Mouse (Mus musculus) forebrain, embryonic 14.5 days (tissue): ENCODE data around the gene Zfp28. TPM values are rescaled to one million over a fixed set of nuclear protein-coding genes. Genes with fewer than 3 reads are reported as not detected.
A peak's percentile ranks its signal among the peaks of the same experiment; 100 is the strongest.

Experiments used
- ATAC-seq: fragments of 200-750 bp; cut with Nextera tagmentation; 2 replicates; pipeline ENCODE4 v1.8.0; 2017; ENCODE audit warnings: mild to moderate bottlenecking, moderate library complexity
- DNase-seq: peaks from one replicate; pipeline ENCODE4 v3.0.0-alpha.2; 2015; ENCODE audit warnings: low spot score
- H3K27ac ChIP-seq: fragments of 300-500 bp; sonication (generic); 2 replicates; pipeline ENCODE4 v1.5.1; 2014; ENCODE audit warnings: low read depth, mild to moderate bottlenecking, control low read depth, low read length, moderate library complexity
- H3K27me3 ChIP-seq: fragments of 300-500 bp; sonication (generic); replicated peaks from 2 replicates; pipeline ENCODE4 v1.6.1; 2014; ENCODE audit warnings: low read length, control low read depth, mixed read lengths; ENCODE audit not compliant: control insufficient read depth, insufficient read depth
- H3K36me3 ChIP-seq: fragments of 300-500 bp; sonication (generic); 2 replicates; pipeline ENCODE4 v1.6.1; 2014; ENCODE audit warnings: low read length, control low read depth; ENCODE audit not compliant: control insufficient read depth, insufficient read depth
- H3K4me1 ChIP-seq: fragments of 300-500 bp; sonication (generic); 2 replicates; pipeline ENCODE4 v1.6.1; 2014; ENCODE audit warnings: antibody characterized with exemption, low read length, control low read depth; ENCODE audit not compliant: control insufficient read depth, insufficient read depth
- H3K4me2 ChIP-seq: fragments of 300-500 bp; sonication (generic); 2 replicates; pipeline ENCODE4 v1.6.1; 2014; ENCODE audit warnings: mild to moderate bottlenecking, control low read depth, low read length
- H3K4me3 ChIP-seq: fragments of 300-500 bp; sonication (generic); 2 replicates; pipeline ENCODE4 v1.5.1; 2014; ENCODE audit warnings: low read depth, low read length, control low read depth
- H3K9ac ChIP-seq: fragments of 300-500 bp; sonication (generic); 2 replicates; pipeline ENCODE4 v1.6.1; 2014; ENCODE audit warnings: mild to moderate bottlenecking, low read length, control low read depth, moderate library complexity
- H3K9me3 ChIP-seq: fragments of 300-500 bp; sonication (generic); replicated peaks from 2 replicates; pipeline ENCODE4 v1.6.1; 2016; ENCODE audit warnings: low read length, control low read depth, mixed read lengths; ENCODE audit not compliant: control insufficient read depth
- WGBS: fragments of 180-500 bp; shearing (Covaris S2); extraction: QIAGEN DNeasy Blood & Tissue Kit; methylation state at CpG from one replicate; pipeline ENCODE4 v1.1.7; 2014; 5-methylcytosine and 5-hydroxymethylcytosine counted together
- polyA plus RNA-seq: library from polyadenylated mRNA; unstranded; fragments of >200 nt; fragmentation: Nextera tagmentation; extraction: Ambion mirVana; gene quantifications from 2 replicates; pipeline ENCODE4 v1.2.1, GENCODE M21; 2014

Zfp28 gene
- 15.8 and 18.4 TPM in 2 replicates for polyA plus RNA-seq

DNA sequence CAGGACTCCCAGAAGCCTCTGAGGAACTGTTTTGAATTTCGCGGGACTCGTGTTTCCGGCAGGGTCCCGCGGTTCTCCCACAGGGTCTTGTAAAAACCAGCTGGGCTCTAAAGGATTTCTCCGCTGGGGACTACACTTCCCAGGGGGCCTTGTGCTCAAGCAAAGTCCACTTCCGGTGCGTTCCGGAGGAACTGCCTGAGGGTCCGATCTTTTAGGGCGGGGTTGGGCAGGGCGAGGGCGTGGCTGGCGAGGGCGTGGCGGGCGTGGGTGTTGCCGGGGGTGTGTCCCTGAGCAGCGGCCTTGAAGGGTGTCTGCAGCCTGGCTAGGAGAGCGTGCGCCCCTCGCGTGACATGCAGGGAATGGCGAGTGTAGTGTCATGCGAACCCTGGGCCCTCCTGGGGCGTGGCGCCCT lies at the start of gene Zfp28:
TSS of gene Zfp28 (plus strand) at position 252 of the 412 bp plus-strand sequence.
- DNase-seq (peak; percentile 99), ATAC-seq (peak; percentile 98)
- Histone ChIP-seq H3K27me3 (no peaks in the 10 kb centered on the region), H3K4me1 (0 out of 2 replicates have a peak, but pooled peaks cover 3% of the 10 kb centered on the region), H3K4me3 (peak within 1 kb of the TSS; percentile 68), H3K27ac (no peak within 1 kb of the TSS), H3K36me3 (0 out of 2 replicates have a peak, but pooled peaks cover 9% of the 10 kb centered on the region), H3K4me2 (peak within 1 kb of the TSS; percentile 87), H3K9ac (peak within 1 kb of the TSS; percentile 76), H3K9me3 (no peaks in the 10 kb centered on the region)
- 0% methylated on average over 27 of the region's 28 CpGs for WGBS

DNA sequence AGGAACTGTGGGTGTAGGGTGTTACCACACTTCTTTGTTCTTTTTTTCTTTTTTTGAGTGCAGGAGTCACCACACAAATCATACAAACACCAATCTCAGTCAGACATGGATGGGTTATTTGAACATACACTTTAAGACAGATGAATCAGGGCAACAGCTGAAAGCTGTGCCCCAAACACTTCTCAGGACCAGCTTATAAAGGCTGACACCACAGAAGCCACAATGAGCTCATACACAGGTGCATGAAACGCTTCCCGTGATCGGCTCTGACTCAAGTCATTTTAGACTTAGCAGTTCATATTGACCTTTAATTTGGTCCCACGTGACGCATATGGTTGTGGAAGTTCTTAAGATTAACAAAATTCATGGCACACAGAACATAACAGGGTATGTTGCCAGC lies 43.2 kb upstream of the Zfp28 start:
- 81% methylated on average over 5 of the region's 5 CpGs for WGBS
- H3K27me3 ChIP-seq: no peaks in the 10 kb centered on the region
- H3K9me3 ChIP-seq: no peaks in the 10 kb centered on the region
- no peaks in the 10 kb centered on the region for H3K36me3 ChIP-seq
- no peak overlapping the region for H3K4me2 ChIP-seq
- no peak for ATAC-seq
- DNase-seq: no peak
- no peak overlapping the region for H3K9ac ChIP-seq
- no peaks in the 10 kb centered on the region for H3K4me1 ChIP-seq
- no peak overlapping the region for H3K27ac ChIP-seq
- H3K4me3 ChIP-seq: no peak overlapping the region

DNA sequence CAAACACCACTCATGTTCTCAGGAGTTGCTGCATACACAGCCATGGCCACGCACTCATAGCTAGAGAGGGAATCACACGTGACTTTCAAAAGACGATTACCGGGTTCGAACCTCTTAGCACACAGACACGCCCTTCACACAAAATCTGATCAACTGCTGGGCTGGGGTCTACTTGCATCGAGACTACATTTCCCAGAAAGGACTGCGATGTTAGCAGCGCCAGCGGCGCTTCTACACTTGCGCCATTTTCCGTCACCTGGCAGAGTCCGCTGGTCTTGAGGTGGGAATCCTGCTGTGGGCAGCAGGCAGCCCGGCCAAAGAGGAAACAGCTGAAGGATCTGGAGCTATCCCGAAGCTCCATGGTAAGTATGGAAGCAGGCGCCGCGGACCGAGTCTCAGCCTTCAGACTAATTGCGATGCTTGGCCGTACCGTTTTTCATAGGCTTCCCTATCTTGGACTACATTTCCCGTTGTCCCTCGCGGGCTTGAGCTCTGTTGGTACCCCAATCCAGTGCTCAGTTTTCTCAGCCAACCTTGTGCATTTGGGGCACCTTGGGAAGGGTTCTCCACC lies 39.5 kb upstream of the Zfp28 start, which contains the start of gene Gm3854:
TSS of gene Gm3854 (plus strand) at position 259 of the 571 bp plus-strand sequence.
- no peaks in the 10 kb centered on the region for H3K4me1 ChIP-seq
- under 1% methylated on average over 26 of the region's 26 CpGs for WGBS
- peak within 1 kb of the TSS; percentile 34; the same call in 1 of the 2 replicates for H3K27ac ChIP-seq
- H3K9me3 ChIP-seq: no peaks in the 10 kb centered on the region
- H3K4me2 ChIP-seq: peak within 1 kb of the TSS; percentile 40
- DNase-seq (peak; percentile 95), ATAC-seq (peak; percentile 95)
- H3K4me3 ChIP-seq: peak within 1 kb of the TSS; percentile 44
- H3K27me3 ChIP-seq: no peaks in the 10 kb centered on the region
- H3K9ac ChIP-seq: peak within 1 kb of the TSS; percentile 53; the same call in 1 of the 2 replicates
- H3K36me3 ChIP-seq: no peaks in the 10 kb centered on the region

DNA sequence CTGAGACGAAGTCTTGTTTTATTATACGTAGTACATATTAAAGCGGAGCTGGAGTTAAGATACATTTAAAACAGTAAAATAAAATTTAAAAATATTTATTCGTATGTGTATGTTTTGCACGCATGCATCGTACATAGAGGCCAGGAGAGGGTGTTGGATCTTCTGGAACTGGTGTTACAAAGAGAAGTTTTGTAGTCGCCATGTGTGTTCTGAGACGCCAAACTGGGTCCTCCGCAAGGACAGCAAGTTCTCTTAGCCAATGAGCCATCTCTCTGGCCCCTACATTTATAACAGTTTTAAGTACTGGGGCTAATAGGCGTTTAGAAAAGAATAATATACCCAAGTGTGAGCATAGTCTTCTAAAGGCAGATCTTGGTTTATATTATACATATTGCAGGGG lies 39.0 kb upstream of the Zfp28 start:
- H3K4me3 ChIP-seq: peak overlapping the region; percentile 44
- no peaks in the 10 kb centered on the region for H3K27me3 ChIP-seq
- H3K9ac ChIP-seq: peak overlapping the region; percentile 53; the same call in 1 of the 2 replicates
- H3K9me3 ChIP-seq: no peaks in the 10 kb centered on the region
- peak overlapping the region; percentile 40 for H3K4me2 ChIP-seq
- ATAC-seq (peak; percentile 22; the same call in 1 of the 2 replicates), DNase-seq (no peak)
- no peak overlapping the region for H3K27ac ChIP-seq
- H3K36me3 ChIP-seq: no peaks in the 10 kb centered on the region
- H3K4me1 ChIP-seq: no peaks in the 10 kb centered on the region
- WGBS: 32% methylated on average over 10 of the region's 10 CpGs

DNA sequence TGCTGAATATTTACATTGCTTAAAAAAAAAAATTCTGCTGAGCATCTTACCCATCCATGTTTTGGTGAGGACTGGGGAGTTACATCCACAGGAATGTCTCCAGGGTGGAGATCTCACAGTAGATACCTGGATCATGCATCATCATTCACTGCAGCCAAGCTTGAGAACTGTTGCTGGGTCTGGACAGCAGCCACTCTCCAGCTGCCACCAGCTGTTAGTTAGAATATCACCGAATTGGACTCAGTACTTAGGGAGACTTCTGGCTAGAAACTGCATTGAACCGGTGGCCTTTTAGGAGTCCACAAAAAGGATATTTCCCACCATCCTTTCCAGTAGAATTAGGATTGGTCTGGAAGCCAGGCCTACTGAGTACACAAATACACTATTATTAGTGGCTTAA lies 25.0 kb upstream of the Zfp28 start:
- DNase-seq (no peak), ATAC-seq (no peak)
- Histone ChIP-seq H3K27ac (no peak overlapping the region), H3K9me3 (no peaks in the 10 kb centered on the region), H3K4me3 (no peak overlapping the region), H3K36me3 (peaks cover 17% of the 10 kb centered on the region; the same call in 1 of the 2 replicates), H3K9ac (no peak overlapping the region), H3K4me2 (no peak overlapping the region), H3K27me3 (no peaks in the 10 kb centered on the region), H3K4me1 (no peaks in the 10 kb centered on the region)
- WGBS: 69% methylated on average over 2 of the region's 2 CpGs

DNA sequence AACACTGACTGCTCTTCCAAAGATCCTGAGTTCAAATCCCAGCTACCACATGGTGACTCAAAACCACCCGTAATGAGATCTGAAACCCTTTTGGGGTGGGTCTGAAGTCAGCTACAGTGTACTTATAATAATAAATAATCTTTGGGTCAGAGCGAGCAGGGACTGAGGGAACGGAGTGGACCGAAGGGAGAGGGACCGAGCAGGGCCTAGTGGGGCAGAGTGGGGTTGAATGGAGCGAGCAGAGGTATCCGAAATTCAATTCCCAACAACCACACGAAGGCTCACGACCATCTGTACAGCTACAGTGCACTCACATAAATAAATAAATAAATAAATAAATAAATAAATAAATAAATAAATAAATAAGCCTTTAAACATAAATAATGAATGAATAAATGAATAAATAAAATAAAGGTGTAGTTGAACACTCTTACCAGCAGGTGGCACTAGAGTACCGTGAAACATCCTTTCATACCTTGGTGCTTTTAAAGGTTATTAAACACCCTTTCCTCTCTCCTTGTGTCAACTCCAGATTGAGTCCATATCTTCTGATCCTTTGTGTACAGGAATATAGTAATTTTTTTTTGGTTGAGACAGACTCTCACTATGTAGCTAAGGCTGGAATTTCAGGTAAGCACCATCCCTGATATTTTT lies 24.0 kb upstream of the Zfp28 start:
- Histone ChIP-seq H3K4me1 (peaks cover 6% of the 10 kb centered on the region; the same call in 1 of the 2 replicates), H3K9ac (no peak overlapping the region)
- 53% methylated on average over 10 of the region's 10 CpGs for whole genome bisulfite sequencing

DNA sequence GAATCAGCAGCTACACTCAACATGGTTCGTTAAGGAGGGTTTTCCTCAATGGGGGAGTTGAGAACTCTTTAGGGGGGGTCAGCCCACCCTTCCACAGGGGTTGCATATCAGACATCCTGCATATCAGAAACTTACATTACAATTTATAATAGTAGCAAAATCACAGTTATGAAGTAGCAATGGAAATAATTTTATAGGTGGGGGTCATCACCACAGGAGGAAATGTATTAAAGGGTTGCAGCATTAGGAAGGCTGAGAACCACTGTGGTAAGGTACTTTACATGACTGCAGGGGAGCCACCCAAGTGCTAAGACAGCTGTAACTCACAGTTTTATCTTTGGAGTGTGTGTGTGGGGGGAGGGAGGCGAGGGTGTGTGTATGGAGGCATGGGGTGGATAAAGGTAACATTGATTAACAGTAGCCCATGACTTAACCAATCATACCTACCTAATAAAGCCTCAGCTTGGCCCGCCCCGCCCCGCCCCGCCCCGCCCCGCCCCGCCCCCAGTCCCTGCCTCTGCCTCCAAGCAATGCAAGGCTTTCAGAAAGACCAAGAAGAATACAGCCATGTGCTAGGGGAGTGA lies 22.5 kb upstream of the Zfp28 start:
- Histone ChIP-seq H3K9ac (no peak overlapping the region), H3K9me3 (no peaks in the 10 kb centered on the region), H3K27me3 (no peaks in the 10 kb centered on the region), H3K4me1 (peaks cover 6% of the 10 kb centered on the region; the same call in 1 of the 2 replicates), H3K4me3 (no peak overlapping the region), H3K4me2 (no peak overlapping the region), H3K27ac (no peak overlapping the region), H3K36me3 (no peaks in the 10 kb centered on the region)
- 13% methylated on average over 9 of the region's 9 CpGs for WGBS
- ATAC-seq: no peak
- DNase-seq: no peak

More for the DNA sequence above, 24.0 kb upstream of the Zfp28 start:
- Histone ChIP-seq H3K4me3 (no peak overlapping the region), H3K9me3 (no peaks in the 10 kb centered on the region), H3K4me2 (no peak overlapping the region), H3K36me3 (0 out of 2 replicates have a peak, but pooled peaks cover 8% of the 10 kb centered on the region), H3K27ac (peak overlapping the region; percentile 40; the same call in 1 of the 2 replicates), H3K27me3 (no peaks in the 10 kb centered on the region)
- peak; percentile 91 for DNase-seq
- no peak for ATAC-seq

DNA sequence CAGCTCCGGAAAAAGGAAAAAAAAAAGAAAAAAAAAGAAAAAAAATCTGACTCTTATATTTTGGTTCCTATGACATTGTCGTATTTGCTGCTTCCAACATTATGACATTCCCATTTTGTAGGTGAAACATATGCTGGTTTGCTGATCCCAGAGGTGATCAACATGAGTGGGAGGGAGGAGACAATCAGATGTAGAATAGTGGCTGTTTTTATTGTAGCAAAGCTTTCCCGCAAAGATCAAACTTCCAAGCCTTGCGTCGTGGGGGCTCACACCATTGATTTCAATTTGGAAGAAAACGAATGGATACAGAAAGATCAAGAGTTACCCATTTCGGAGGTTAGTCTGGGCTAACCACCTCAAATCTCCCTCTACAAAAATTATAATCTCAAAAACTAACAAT lies 21.3 kb upstream of the Zfp28 start:
- peak overlapping the region; percentile 58 for H3K4me2 ChIP-seq

More for the DNA sequence above, 21.3 kb upstream of the Zfp28 start:
- DNase-seq: peak; percentile 19
- peak overlapping the region; percentile 41 for H3K4me3 ChIP-seq
- WGBS: 25% methylated on average over 7 of the region's 7 CpGs
- H3K9ac ChIP-seq: peak overlapping the region; percentile 58
- H3K27me3 ChIP-seq: no peaks in the 10 kb centered on the region
- peaks cover 6% of the 10 kb centered on the region; the same call in 1 of the 2 replicates for H3K4me1 ChIP-seq
- H3K27ac ChIP-seq: peak overlapping the region; percentile 94
- no peaks in the 10 kb centered on the region for H3K9me3 ChIP-seq
- no peak for ATAC-seq
- no peaks in the 10 kb centered on the region for H3K36me3 ChIP-seq
